Mouse (Mus musculus): ENCODE results near the gene Ucp1. TPM values are rescaled to one million over a fixed set of nuclear protein-coding genes. Genes with fewer than 3 reads are reported as not detected.
"Not testable (repeated sequence)": the region's sequence is repeated elsewhere in the genome, so short reads cannot be mapped to it uniquely, and the experiment has no call there.

Ucp1 gene
- polyA plus RNA-seq, 1 experiment from 2014 or later, result not detected

DNA sequence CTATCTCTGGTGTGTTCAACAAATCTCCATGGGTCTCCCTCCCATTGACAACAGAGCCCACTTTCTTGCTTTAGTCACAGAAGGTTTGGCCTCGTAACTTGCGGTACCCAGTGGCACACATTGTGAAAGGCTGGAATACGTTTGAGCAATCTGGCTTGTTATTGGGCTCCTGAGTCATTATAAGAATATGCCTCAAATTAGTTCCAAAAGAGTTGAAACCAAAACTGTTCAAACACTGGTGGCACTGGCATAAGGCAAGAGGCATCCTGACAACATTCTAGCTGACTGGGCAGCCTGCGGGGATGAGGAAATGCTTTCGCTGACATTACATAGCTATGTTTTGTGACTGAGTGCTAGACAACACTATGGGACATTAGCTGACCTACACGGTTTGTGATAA lies 19.7 kb downstream of the Ucp1 start:
- Histone ChIP-seq H3K4me2 (no peak overlapping the region), H3K27me3 (ENCODE audit: insufficient read depth, low read length) (no peaks in the 10 kb centered on the region), H3K4me1 (ENCODE audit: insufficient read depth) (no peaks in the 10 kb centered on the region), H3K36me3 (ENCODE audit: insufficient read depth) (no peaks in the 10 kb centered on the region), H3K27ac (ENCODE audit: low read depth) (no peak overlapping the region), H3K4me3 (ENCODE audit: low read depth, low read length) (no peak overlapping the region), H3K9me3 (ENCODE audit: low read depth, low read length) (no peaks in the 10 kb centered on the region), H3K9ac (no peak overlapping the region)
- 89% methylated on average over 6 of the region's 6 CpGs for WGBS
- no peak for DNase-seq
- TF ChIP-seq CTCF (IDR thresholded peaks at IDR 0.05; ENCODE audit: low read depth), result no peak
- ATAC-seq (ENCODE audit: insufficient read depth), result no peak

DNA sequence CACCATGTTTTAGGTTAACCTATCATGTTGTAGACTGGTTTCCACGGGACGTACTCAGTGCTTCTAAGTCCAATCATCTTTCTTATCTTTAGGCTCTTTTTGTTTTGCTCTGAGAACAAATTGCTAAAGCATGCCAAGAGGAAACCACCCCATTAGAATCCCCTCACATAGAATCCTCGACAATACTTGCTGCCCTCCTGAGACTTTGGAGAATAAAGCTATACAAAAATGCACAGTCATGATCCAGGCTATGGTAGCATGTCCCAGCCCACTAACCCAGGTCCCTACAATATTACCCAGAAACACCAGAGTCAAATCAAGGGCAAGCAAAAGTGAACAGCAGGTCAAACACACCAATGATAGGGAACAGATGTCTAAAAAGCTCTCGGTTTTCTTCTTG lies 24.9 kb downstream of the Ucp1 start:
- DNase-seq; H3K27ac ChIP-seq (ENCODE audit: low read depth); H3K9ac ChIP-seq; H3K4me3 ChIP-seq (ENCODE audit: low read depth, low read length); H3K4me2 ChIP-seq; H3K27me3 ChIP-seq (ENCODE audit: insufficient read depth, low read length); H3K9me3 ChIP-seq (ENCODE audit: low read depth, low read length); ATAC-seq (ENCODE audit: insufficient read depth); H3K4me1 ChIP-seq (ENCODE audit: insufficient read depth): not testable (repeated sequence)
- 78% methylated on average over 4 of the region's 4 CpGs for WGBS
- peaks cover 29% of the 10 kb centered on the region for H3K36me3 ChIP-seq (ENCODE audit: insufficient read depth)

DNA sequence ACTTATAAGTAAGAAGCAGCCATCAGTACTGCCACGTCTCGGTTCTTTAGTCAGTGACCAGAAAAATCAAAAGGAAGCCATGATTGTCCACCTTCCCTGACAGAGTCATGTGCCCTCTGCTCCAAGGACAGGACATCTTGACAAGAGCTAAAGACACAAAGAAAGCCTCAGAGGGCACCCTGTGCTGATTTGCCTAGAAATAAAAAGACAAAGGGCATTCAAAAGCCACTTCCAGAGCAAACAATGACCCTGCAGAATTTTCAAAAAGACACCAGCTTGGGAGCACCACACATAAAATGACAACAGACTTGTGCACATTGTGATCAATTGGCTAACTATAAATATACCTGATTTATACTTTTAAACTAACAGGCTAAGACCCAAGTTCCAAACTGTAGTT lies 25.5 kb downstream of the Ucp1 start:
- Histone ChIP-seq H3K27me3 (ENCODE audit: insufficient read depth, low read length) (no peaks in the 10 kb centered on the region), H3K9ac (no peak overlapping the region), H3K36me3 (ENCODE audit: insufficient read depth) (peaks cover 29% of the 10 kb centered on the region), H3K27ac (ENCODE audit: low read depth) (no peak overlapping the region), H3K9me3 (ENCODE audit: low read depth, low read length) (no peaks in the 10 kb centered on the region), H3K4me1 (ENCODE audit: insufficient read depth) (no peaks in the 10 kb centered on the region), H3K4me3 (ENCODE audit: low read depth, low read length) (no peak overlapping the region), H3K4me2 (no peak overlapping the region)
- DNase-seq, result no peak
- no peak for TF ChIP-seq CTCF (IDR thresholded peaks at IDR 0.05; ENCODE audit: low read depth)
- WGBS, result 81% methylated on average over 2 of the region's 2 CpGs
- no peak for ATAC-seq (ENCODE audit: insufficient read depth)

DNA sequence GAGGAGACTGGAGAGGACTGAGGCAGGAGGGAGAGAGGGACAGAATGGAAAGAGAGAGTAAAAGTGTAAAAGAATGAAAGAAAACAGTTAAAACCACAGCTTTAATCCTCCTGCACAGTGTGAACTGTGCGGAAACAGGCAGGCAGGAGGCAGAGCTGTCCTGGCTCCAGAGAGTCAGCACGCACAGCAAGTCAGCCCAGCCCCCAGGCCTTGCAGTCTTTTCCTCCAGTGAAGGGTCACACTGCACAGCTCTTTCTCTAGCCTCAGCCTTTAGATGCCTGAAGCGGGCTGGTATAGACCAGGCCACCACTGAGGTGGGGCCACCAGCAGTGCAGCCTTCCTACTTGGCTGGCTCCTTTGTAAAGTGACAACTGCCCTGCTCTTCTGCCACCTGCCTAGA lies 30.4 kb downstream of the Ucp1 start:
- WGBS, result 89% methylated on average over 3 of the region's 3 CpGs
- peaks cover 40% of the 10 kb centered on the region for H3K36me3 ChIP-seq (ENCODE audit: insufficient read depth)
- no peaks in the 10 kb centered on the region for H3K4me1 ChIP-seq (ENCODE audit: insufficient read depth)
- DNase-seq (no peak), ATAC-seq (ENCODE audit: insufficient read depth) (no peak)
- no peaks in the 10 kb centered on the region for H3K9me3 ChIP-seq (ENCODE audit: low read depth, low read length)
- no peaks in the 10 kb centered on the region for H3K27me3 ChIP-seq (ENCODE audit: insufficient read depth, low read length)
- H3K4me3 ChIP-seq (ENCODE audit: low read depth, low read length), result no peak overlapping the region
- H3K27ac ChIP-seq (ENCODE audit: low read depth), result no peak overlapping the region
- no peak for TF ChIP-seq CTCF (IDR thresholded peaks at IDR 0.05; ENCODE audit: low read depth)
- no peak overlapping the region for H3K4me2 ChIP-seq
- no peak overlapping the region for H3K9ac ChIP-seq

GRCm38 (mm10) chr8:83322374-83322773 lies 32.2 kb downstream of the Ucp1 start:
- ATAC-seq (ENCODE audit: insufficient read depth), result no peak
- H3K9ac ChIP-seq, result no peak overlapping the region
- no peak overlapping the region for H3K4me2 ChIP-seq
- no peaks in the 10 kb centered on the region for H3K4me1 ChIP-seq (ENCODE audit: insufficient read depth)
- H3K27me3 ChIP-seq (ENCODE audit: insufficient read depth, low read length), result no peaks in the 10 kb centered on the region
- no peak for TF ChIP-seq CTCF (IDR thresholded peaks at IDR 0.05; ENCODE audit: low read depth)
- 94% methylated on average over 6 of the region's 6 CpGs for WGBS
- no peak overlapping the region for H3K4me3 ChIP-seq (ENCODE audit: low read depth, low read length)
- H3K9me3 ChIP-seq (ENCODE audit: low read depth, low read length), result no peaks in the 10 kb centered on the region
- DNase-seq, result no peak
- no peak overlapping the region for H3K27ac ChIP-seq (ENCODE audit: low read depth)
- peaks cover 38% of the 10 kb centered on the region for H3K36me3 ChIP-seq (ENCODE audit: insufficient read depth)

GRCm38 (mm10) chr8:83323056-83323455 lies 32.9 kb downstream of the Ucp1 start:
- ATAC-seq (ENCODE audit: insufficient read depth), result no peak
- Histone ChIP-seq H3K9ac (no peak overlapping the region), H3K36me3 (ENCODE audit: insufficient read depth) (peaks cover 38% of the 10 kb centered on the region), H3K4me1 (ENCODE audit: insufficient read depth) (no peaks in the 10 kb centered on the region), H3K9me3 (ENCODE audit: low read depth, low read length) (no peaks in the 10 kb centered on the region), H3K4me2 (no peak overlapping the region), H3K4me3 (ENCODE audit: low read depth, low read length) (no peak overlapping the region), H3K27ac (ENCODE audit: low read depth) (no peak overlapping the region), H3K27me3 (ENCODE audit: insufficient read depth, low read length) (no peaks in the 10 kb centered on the region)
- no peak; the same call in 1 of the 2 replicates for TF ChIP-seq CTCF (IDR thresholded peaks at IDR 0.05; ENCODE audit: low read depth)
- DNase-seq, result no peak
- WGBS, result 75% methylated on average over 2 of the region's 2 CpGs

- WGBS, result 93% methylated on average over 5 of the region's 5 CpGs
- Histone ChIP-seq H3K9ac (no peak overlapping the region; the same call in 1 of the 2 replicates), H3K27me3 (ENCODE audit: insufficient read depth, low read length) (no peaks in the 10 kb centered on the region), H3K36me3 (ENCODE audit: insufficient read depth) (peaks cover 22% of the 10 kb centered on the region; the same call in 1 of the 2 replicates), H3K4me2 (no peak overlapping the region), H3K4me1 (ENCODE audit: insufficient read depth) (no peaks in the 10 kb centered on the region; the same call in 1 of the 2 replicates), H3K4me3 (ENCODE audit: low read depth, low read length) (no peak overlapping the region), H3K9me3 (ENCODE audit: low read depth, low read length) (no peaks in the 10 kb centered on the region), H3K27ac (ENCODE audit: low read depth) (no peak overlapping the region)
- DNase-seq (no peak), ATAC-seq (ENCODE audit: insufficient read depth) (no peak)
- no peak for TF ChIP-seq CTCF (IDR thresholded peaks at IDR 0.05; ENCODE audit: low read depth)
Measured at GRCm38 (mm10) chr8:83327889-83328288, 37.7 kb downstream of the Ucp1 start.

- no peak for TF ChIP-seq CTCF (IDR thresholded peaks at IDR 0.05; ENCODE audit: low read depth)
- Histone ChIP-seq H3K4me1 (ENCODE audit: insufficient read depth) (no peaks in the 10 kb centered on the region; the same call in 1 of the 2 replicates), H3K4me3 (ENCODE audit: low read depth, low read length) (peak overlapping the region; percentile 92), H3K27ac (ENCODE audit: low read depth) (no peak overlapping the region), H3K4me2 (peak overlapping the region; percentile 82), H3K36me3 (ENCODE audit: insufficient read depth) (peaks cover 18% of the 10 kb centered on the region; the same call in 1 of the 2 replicates), H3K9me3 (ENCODE audit: low read depth, low read length) (no peaks in the 10 kb centered on the region), H3K27me3 (ENCODE audit: insufficient read depth, low read length) (no peaks in the 10 kb centered on the region), H3K9ac (peak overlapping the region; percentile 78)
- WGBS, result 8% methylated on average over 7 of the region's 7 CpGs
- no peak for ATAC-seq (ENCODE audit: insufficient read depth)
- peak; percentile 58 for DNase-seq
Measured at GRCm38 (mm10) chr8:83331567-83331898, 41.4 kb downstream of the Ucp1 start.

Measured in lung, embryonic 14.5 days (tissue).